Mouse (Mus musculus) adipose tissue, adult 10 weeks (tissue): Measurements from ENCODE around the gene Nudt15. TPM values are rescaled to one million over a fixed set of nuclear protein-coding genes. Genes with fewer than 3 reads are reported as not detected.

Experiments
- polyA plus RNA-seq: library from polyadenylated mRNA; stranded (reverse); fragments of 350-450 nt; fragmentation: Illumina TruSeq; extraction: RNeasy Lipid Tissue Mini Kit (QIAGEN cat#74804); gene quantifications from one replicate; pipeline ENCODE4 v1.2.3, GENCODE M21; 2014; ENCODE audit warnings: low read depth, low replicate concordance

Gene Nudt15
- polyA plus RNA-seq: 2.8 TPM

GRCm38 (mm10) chr14:73548051-73548450 is at the start of gene Nudt15:
TSS of gene Nudt15 (minus strand) at chr14:73548242.

GRCm38 (mm10) chr14:73524766-73525448 is 23.1 kb downstream of the Nudt15 start, which contains the start of gene Sucla2:
TSS of gene Sucla2 (plus strand) at chr14:73525319.

GRCm38 (mm10) chr14:73509765-73510423 is 38.1 kb downstream of the Nudt15 start, which contains the start of gene Med4:
TSS of gene Med4 (plus strand) at chr14:73510025.

Other genes starting within 250 kb of the Nudt15 start
- 27.0 TPM for gene Rb1, start 222.4 kb downstream of the Nudt15 start, polyA plus RNA-seq
- 6,830 TPM for gene Itm2b, start 163.0 kb downstream of the Nudt15 start, polyA plus RNA-seq
- 35.6 TPM for gene Med4, start 38.2 kb downstream of the Nudt15 start, polyA plus RNA-seq
- 87.6 TPM for gene Sucla2, start 22.9 kb downstream of the Nudt15 start, polyA plus RNA-seq
- gene Gm21750, start 113.0 kb upstream of the Nudt15 start, polyA plus RNA-seq: not detected